Mouse (Mus musculus) cerebellum, adult 2 months (tissue): Measurements from ENCODE around the gene Tmem179. TPM values are rescaled to one million over a fixed set of nuclear protein-coding genes. Genes with fewer than 3 reads are reported as not detected.

ENCODE experiments used
- DNase-seq, 2 experiments: peaks; one replicate each; pipeline ENCODE4 v3.0.0; 2021
- H3K27ac ChIP-seq: fragments of 200-500 bp; 2 replicates; pipeline ENCODE4 v1.5.1; 2012; ENCODE audit warnings: low read length, control low read depth, inconsistent platforms; ENCODE audit not compliant: insufficient read depth
- H3K27me3 ChIP-seq: fragments of 200-500 bp; 2 replicates; pipeline ENCODE4 v1.6.1; 2012; ENCODE audit warnings: inconsistent platforms, mild to moderate bottlenecking, low read length, moderate library complexity; ENCODE audit not compliant: control insufficient read depth, insufficient read depth
- H3K4me1 ChIP-seq: fragments of 200-500 bp; 2 replicates; pipeline ENCODE4 v1.6.1; 2011; ENCODE audit warnings: low read length; ENCODE audit not compliant: control insufficient read depth, insufficient read depth
- H3K4me3 ChIP-seq: fragments of 200-500 bp; replicated peaks from 2 replicates; pipeline ENCODE3; 2011; ENCODE audit warnings: mild to moderate bottlenecking, low read depth, low read length, control low read depth; ENCODE audit not compliant: insufficient read depth
- CTCF ChIP-seq: fragments of 200-500 bp; IDR thresholded peaks from 2 replicates; pipeline ENCODE4 v1.5.1; 2011; ENCODE audit warnings: low read depth, mild to moderate bottlenecking, control low read depth, low read length, moderate library complexity, borderline replicate concordance; ENCODE audit not compliant: insufficient read depth
- POLR2A ChIP-seq: fragments of 200-500 bp; IDR thresholded peaks from 2 replicates; pipeline ENCODE4 v1.6.1; 2011; ENCODE audit warnings: low read length, control low read depth, borderline replicate concordance; ENCODE audit not compliant: insufficient read depth
- WGBS: fragments of 180-500 bp; shearing (Covaris S2); methylation state at CpG from one replicate; pipeline ENCODE4 v1.1.7; 2018; 5-methylcytosine and 5-hydroxymethylcytosine counted together
- polyA plus RNA-seq: library from polyadenylated mRNA; depleted of rRNA; stranded (reverse); fragments of >200 nt; gene quantifications from 2 replicates; pipeline ENCODE4 v1.2.3, GENCODE M21; 2012

The Tmem179 gene
- polyA plus RNA-seq, 1 experiment, result 71.0 TPM

- DNase-seq, result no peak
- 48% methylated on average over 11 of the region's 11 CpGs for WGBS
Measured at GRCm38 (mm10) chr12:112498683-112499082, 17.9 kb downstream of the Tmem179 start.

GRCm38 (mm10) chr12:112497731-112498130 lies 18.8 kb downstream of the Tmem179 start:
- TF ChIP-seq CTCF (no peak), POLR2A (no peak)
- Histone ChIP-seq H3K27me3 (no peaks in the 10 kb centered on the region), H3K4me1 (no peaks in the 10 kb centered on the region), H3K27ac (no peak overlapping the region), H3K4me3 (no peak overlapping the region)
- 40% methylated on average over 8 of the region's 8 CpGs for WGBS
- no peak for DNase-seq

More at GRCm38 (mm10) chr12:112498683-112499082, 17.9 kb downstream of the Tmem179 start:
- no peak overlapping the region for H3K27ac ChIP-seq
- no peaks in the 10 kb centered on the region for H3K4me1 ChIP-seq
- H3K27me3 ChIP-seq, result no peaks in the 10 kb centered on the region
- TF ChIP-seq CTCF (no peak), POLR2A (no peak)
- H3K4me3 ChIP-seq, result no peak overlapping the region

GRCm38 (mm10) chr12:112496136-112496535 lies 20.4 kb downstream of the Tmem179 start:
- no peak for TF ChIP-seq POLR2A
- TF ChIP-seq CTCF, result no peak
- Histone ChIP-seq H3K27ac (no peak overlapping the region), H3K4me3 (no peak overlapping the region), H3K4me1 (no peaks in the 10 kb centered on the region), H3K27me3 (no peaks in the 10 kb centered on the region)
- no peak for DNase-seq
- WGBS, result 37% methylated on average over 5 of the region's 5 CpGs

- no peak for TF ChIP-seq POLR2A
- no peak for TF ChIP-seq CTCF
- no peaks in the 10 kb centered on the region for H3K4me1 ChIP-seq
- no peaks in the 10 kb centered on the region for H3K27me3 ChIP-seq
- H3K4me3 ChIP-seq, result no peak overlapping the region
- no peak overlapping the region for H3K27ac ChIP-seq
- 45% methylated on average over 3 of the region's 3 CpGs for WGBS
- no peak for DNase-seq
Measured at GRCm38 (mm10) chr12:112490444-112490939, 26.1 kb downstream of the Tmem179 start.

- Histone ChIP-seq H3K27ac (no peak overlapping the region), H3K4me3 (no peak overlapping the region), H3K4me1 (no peaks in the 10 kb centered on the region), H3K27me3 (no peaks in the 10 kb centered on the region)
- WGBS, result 96% methylated on average over 9 of the region's 9 CpGs
- DNase-seq, result no peak
- TF ChIP-seq POLR2A, result no peak
- TF ChIP-seq CTCF, result no peak
Measured at GRCm38 (mm10) chr12:112489535-112489934, 27.0 kb downstream of the Tmem179 start.

GRCm38 (mm10) chr12:112489134-112489533 lies 27.4 kb downstream of the Tmem179 start, which contains the start of gene A530016L24Rik:
TSS of gene A530016L24Rik (plus strand) at chr12:112489448.
- H3K27me3 ChIP-seq, result no peaks in the 10 kb centered on the region
- no peak for DNase-seq
- no peak within 1 kb of the TSS for H3K4me3 ChIP-seq
- H3K27ac ChIP-seq, result no peak within 1 kb of the TSS
- WGBS, result 90% methylated on average over 8 of the region's 8 CpGs
- H3K4me1 ChIP-seq, result no peaks in the 10 kb centered on the region
- TF ChIP-seq CTCF, result no peak
- TF ChIP-seq POLR2A, result no peak

- H3K27ac ChIP-seq, result no peak overlapping the region
- no peak overlapping the region for H3K4me3 ChIP-seq
- no peaks in the 10 kb centered on the region for H3K27me3 ChIP-seq
- WGBS, result 20% methylated on average over 9 of the region's 9 CpGs
- H3K4me1 ChIP-seq, result no peaks in the 10 kb centered on the region
- DNase-seq, result peak; percentile 55 to 80
- peak; percentile 99 for TF ChIP-seq CTCF
- TF ChIP-seq POLR2A, result no peak
Measured at GRCm38 (mm10) chr12:112473777-112474176, 42.8 kb downstream of the Tmem179 start.

- Histone ChIP-seq H3K4me3 (no peak overlapping the region), H3K27ac (no peak overlapping the region), H3K4me1 (no peaks in the 10 kb centered on the region), H3K27me3 (no peaks in the 10 kb centered on the region)
- DNase-seq, result no peak
- TF ChIP-seq POLR2A (no peak), CTCF (no peak)
- 70% methylated on average over 5 of the region's 5 CpGs for WGBS
Measured at GRCm38 (mm10) chr12:112470216-112470615, 46.3 kb downstream of the Tmem179 start.

- WGBS, result 90% methylated on average over 7 of the region's 7 CpGs
- H3K4me1 ChIP-seq, result no peaks in the 10 kb centered on the region
- TF ChIP-seq CTCF (no peak), POLR2A (no peak)
Measured at GRCm38 (mm10) chr12:112469393-112469792, 47.2 kb downstream of the Tmem179 start.

More at GRCm38 (mm10) chr12:112469393-112469792, 47.2 kb downstream of the Tmem179 start:
- no peak for DNase-seq
- no peak overlapping the region for H3K4me3 ChIP-seq
- H3K27me3 ChIP-seq, result no peaks in the 10 kb centered on the region
- no peak overlapping the region for H3K27ac ChIP-seq
